Mouse (Mus musculus): ENCODE results near the gene Klf15. TPM values are rescaled to one million over a fixed set of nuclear protein-coding genes. Genes with fewer than 3 reads are reported as not detected.

The Klf15 gene
- polyA plus RNA-seq, 1 experiment from 2014 or later: 4.1 TPM

GRCm38 (mm10) chr6:90486176-90486921 lies 24.0 kb downstream of the Klf15 start, which contains the start of gene Aldh1l1:
Aldh1l1 (plus strand) TSS chr6:90486427.
- no peak within 1 kb of the TSS for H3K27ac ChIP-seq
- no peaks in the 10 kb centered on the region for H3K27me3 ChIP-seq (ENCODE audit: insufficient read depth, poor library complexity, severe bottlenecking)
- DNase-seq (ENCODE audit: low spot score): no peak
- no peaks in the 10 kb centered on the region for H3K9me3 ChIP-seq
- no peaks in the 10 kb centered on the region for H3K36me3 ChIP-seq
- no peak within 1 kb of the TSS for H3K4me3 ChIP-seq
- 84% methylated on average over 12 of the region's 12 CpGs for WGBS
- H3K4me1 ChIP-seq (replicated peaks): no peaks in the 10 kb centered on the region

GRCm38 (mm10) chr6:90487531-90487930 lies 25.2 kb downstream of the Klf15 start:
- DNase-seq (ENCODE audit: low spot score): no peak
- Histone ChIP-seq H3K9me3 (no peaks in the 10 kb centered on the region), H3K4me3 (no peak overlapping the region), H3K36me3 (no peaks in the 10 kb centered on the region), H3K27ac (no peak overlapping the region), H3K27me3 (ENCODE audit: insufficient read depth, poor library complexity, severe bottlenecking) (no peaks in the 10 kb centered on the region), H3K4me1 (replicated peaks) (no peaks in the 10 kb centered on the region)
- WGBS: 91% methylated on average over 1 of the region's 1 CpGs

- 89% methylated on average over 3 of the region's 3 CpGs for WGBS
- no peaks in the 10 kb centered on the region for H3K36me3 ChIP-seq
- H3K27me3 ChIP-seq (ENCODE audit: insufficient read depth, poor library complexity, severe bottlenecking): no peaks in the 10 kb centered on the region
- no peak overlapping the region for H3K4me3 ChIP-seq
- H3K27ac ChIP-seq: no peak overlapping the region
- DNase-seq (ENCODE audit: low spot score): no peak
- H3K9me3 ChIP-seq: no peaks in the 10 kb centered on the region
- 0 out of 2 replicates have a peak, but pooled peaks cover 1% of the 10 kb centered on the region for H3K4me1 ChIP-seq (replicated peaks)
Measured at GRCm38 (mm10) chr6:90489532-90489931, 27.2 kb downstream of the Klf15 start.

DNA sequence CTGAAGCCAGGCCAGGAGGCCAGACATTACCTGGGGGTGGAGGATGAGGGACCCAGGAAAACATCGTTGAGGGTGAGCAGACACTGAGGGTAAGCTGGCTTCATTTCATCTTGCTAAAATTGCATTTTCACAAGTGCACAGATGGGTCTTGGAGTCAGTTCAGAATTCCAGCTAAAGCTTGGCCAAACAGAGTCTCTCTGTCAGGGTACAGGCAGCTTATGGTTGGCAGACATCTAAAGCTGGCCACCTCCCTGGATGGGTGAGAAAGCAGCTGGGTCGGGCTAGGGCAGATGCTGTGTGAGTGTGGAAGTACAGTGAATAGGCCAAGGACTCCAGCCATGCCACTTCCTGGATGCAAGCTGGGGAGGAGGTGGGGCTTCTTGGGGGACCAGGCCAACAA lies 28.6 kb downstream of the Klf15 start:
- Histone ChIP-seq H3K27ac (no peak overlapping the region), H3K9me3 (no peaks in the 10 kb centered on the region), H3K36me3 (no peaks in the 10 kb centered on the region), H3K4me3 (no peak overlapping the region), H3K27me3 (ENCODE audit: insufficient read depth, poor library complexity, severe bottlenecking) (no peaks in the 10 kb centered on the region), H3K4me1 (replicated peaks) (peaks cover 14% of the 10 kb centered on the region)
- 84% methylated on average over 2 of the region's 2 CpGs for WGBS
- DNase-seq (ENCODE audit: low spot score): no peak

- Histone ChIP-seq H3K36me3 (no peaks in the 10 kb centered on the region), H3K27me3 (ENCODE audit: insufficient read depth, poor library complexity, severe bottlenecking) (no peaks in the 10 kb centered on the region), H3K27ac (no peak overlapping the region), H3K9me3 (no peaks in the 10 kb centered on the region), H3K4me3 (no peak overlapping the region), H3K4me1 (replicated peaks) (peaks cover 18% of the 10 kb centered on the region)
- WGBS: 79% methylated on average over 10 of the region's 10 CpGs
- DNase-seq (ENCODE audit: low spot score): no peak
Measured at GRCm38 (mm10) chr6:90491956-90492744, 29.8 kb downstream of the Klf15 start.

GRCm38 (mm10) chr6:90494155-90494554 lies 31.8 kb downstream of the Klf15 start:
- peaks cover 18% of the 10 kb centered on the region for H3K4me1 ChIP-seq (replicated peaks)
- H3K27ac ChIP-seq: no peak overlapping the region; the same call in 1 of the 2 replicates
- DNase-seq (ENCODE audit: low spot score): no peak
- no peaks in the 10 kb centered on the region for H3K9me3 ChIP-seq
- 79% methylated on average over 3 of the region's 3 CpGs for WGBS
- H3K4me3 ChIP-seq: no peak overlapping the region
- no peaks in the 10 kb centered on the region for H3K36me3 ChIP-seq
- H3K27me3 ChIP-seq (ENCODE audit: insufficient read depth, poor library complexity, severe bottlenecking): no peaks in the 10 kb centered on the region

DNA sequence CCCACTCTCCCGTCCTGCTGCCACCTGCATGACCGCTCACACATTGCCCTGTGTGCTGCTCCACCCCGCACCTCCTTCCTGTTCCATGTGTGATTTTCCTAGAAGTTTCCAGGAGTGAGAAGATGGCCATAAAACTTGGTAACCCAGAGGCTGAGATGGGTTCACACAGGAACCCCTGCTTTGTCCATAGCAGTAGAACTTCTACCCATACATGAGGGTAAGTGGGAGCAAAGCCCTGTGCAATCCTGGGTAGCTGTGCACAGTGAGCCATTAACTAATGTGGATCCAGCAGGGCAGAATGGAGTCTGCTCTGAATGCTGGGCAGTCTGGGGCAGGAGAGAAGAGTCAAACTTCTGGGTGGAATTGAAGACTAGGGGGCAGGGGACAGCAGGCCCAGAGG lies 32.2 kb downstream of the Klf15 start:
- Histone ChIP-seq H3K36me3 (no peaks in the 10 kb centered on the region), H3K4me3 (no peak overlapping the region), H3K9me3 (no peaks in the 10 kb centered on the region), H3K27me3 (ENCODE audit: insufficient read depth, poor library complexity, severe bottlenecking) (no peaks in the 10 kb centered on the region), H3K4me1 (replicated peaks) (peaks cover 18% of the 10 kb centered on the region), H3K27ac (no peak overlapping the region; the same call in 1 of the 2 replicates)
- 94% methylated on average over 3 of the region's 3 CpGs for WGBS
- DNase-seq (ENCODE audit: low spot score): no peak

- no peak overlapping the region; the same call in 1 of the 2 replicates for H3K27ac ChIP-seq
- H3K4me1 ChIP-seq (replicated peaks): peaks cover 23% of the 10 kb centered on the region
- H3K9me3 ChIP-seq: no peaks in the 10 kb centered on the region
- H3K4me3 ChIP-seq: no peak overlapping the region
- WGBS: 65% methylated on average over 7 of the region's 7 CpGs
- no peaks in the 10 kb centered on the region for H3K36me3 ChIP-seq
- H3K27me3 ChIP-seq (ENCODE audit: insufficient read depth, poor library complexity, severe bottlenecking): no peaks in the 10 kb centered on the region
- no peak for DNase-seq (ENCODE audit: low spot score)
Measured at GRCm38 (mm10) chr6:90495282-90495912, 33.0 kb downstream of the Klf15 start.

DNA sequence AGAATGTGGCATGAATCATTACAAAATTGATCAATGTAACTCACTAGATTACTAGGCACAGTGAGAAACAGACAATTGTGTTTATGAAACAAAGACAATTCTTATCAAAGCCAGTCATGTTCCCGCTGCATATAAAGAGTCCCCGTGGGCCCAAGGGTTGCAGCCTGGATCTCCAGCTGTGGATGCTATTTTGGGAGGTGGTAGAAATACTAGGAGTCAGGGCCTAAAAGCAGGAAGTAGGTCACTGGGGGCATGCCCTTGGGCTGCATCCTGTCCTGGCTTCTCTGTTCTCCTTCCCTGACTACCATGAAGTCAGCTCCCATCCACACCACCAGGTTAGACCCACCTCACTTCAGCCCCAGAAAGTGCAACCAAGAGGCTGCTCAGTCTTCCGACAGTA lies 33.8 kb downstream of the Klf15 start:
- Histone ChIP-seq H3K27ac (no peak overlapping the region), H3K4me3 (no peak overlapping the region), H3K9me3 (no peaks in the 10 kb centered on the region), H3K36me3 (no peaks in the 10 kb centered on the region), H3K4me1 (replicated peaks) (peaks cover 23% of the 10 kb centered on the region), H3K27me3 (ENCODE audit: insufficient read depth, poor library complexity, severe bottlenecking) (no peaks in the 10 kb centered on the region)
- 64% methylated on average over 3 of the region's 3 CpGs for WGBS
- no peak for DNase-seq (ENCODE audit: low spot score)

DNA sequence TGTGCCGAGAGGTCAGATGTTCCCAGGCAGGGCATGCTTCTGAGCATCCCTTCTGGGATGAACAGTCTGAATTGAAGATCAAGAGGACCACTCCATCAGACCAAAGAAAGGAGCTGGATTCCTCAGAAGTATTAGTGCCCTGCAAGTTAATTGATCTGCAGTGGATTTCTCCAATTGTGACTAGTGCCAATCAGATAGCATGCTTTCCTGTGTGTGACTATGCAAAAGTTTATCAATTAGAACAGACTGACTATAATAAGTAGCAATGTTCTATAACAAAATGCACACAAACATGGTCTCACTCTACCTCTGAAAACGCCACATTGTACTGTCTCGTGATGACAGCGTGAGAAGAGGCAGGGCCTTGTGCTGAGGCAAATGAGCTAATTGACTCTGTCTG lies 37.1 kb downstream of the Klf15 start:
- H3K36me3 ChIP-seq: no peaks in the 10 kb centered on the region
- H3K4me1 ChIP-seq (replicated peaks): peaks cover 26% of the 10 kb centered on the region
- H3K27ac ChIP-seq: no peak overlapping the region
- DNase-seq (ENCODE audit: low spot score): no peak
- H3K4me3 ChIP-seq: no peak overlapping the region
- H3K27me3 ChIP-seq (ENCODE audit: insufficient read depth, poor library complexity, severe bottlenecking): no peaks in the 10 kb centered on the region
- no peaks in the 10 kb centered on the region for H3K9me3 ChIP-seq
- WGBS: 73% methylated on average over 4 of the region's 4 CpGs

DNA sequence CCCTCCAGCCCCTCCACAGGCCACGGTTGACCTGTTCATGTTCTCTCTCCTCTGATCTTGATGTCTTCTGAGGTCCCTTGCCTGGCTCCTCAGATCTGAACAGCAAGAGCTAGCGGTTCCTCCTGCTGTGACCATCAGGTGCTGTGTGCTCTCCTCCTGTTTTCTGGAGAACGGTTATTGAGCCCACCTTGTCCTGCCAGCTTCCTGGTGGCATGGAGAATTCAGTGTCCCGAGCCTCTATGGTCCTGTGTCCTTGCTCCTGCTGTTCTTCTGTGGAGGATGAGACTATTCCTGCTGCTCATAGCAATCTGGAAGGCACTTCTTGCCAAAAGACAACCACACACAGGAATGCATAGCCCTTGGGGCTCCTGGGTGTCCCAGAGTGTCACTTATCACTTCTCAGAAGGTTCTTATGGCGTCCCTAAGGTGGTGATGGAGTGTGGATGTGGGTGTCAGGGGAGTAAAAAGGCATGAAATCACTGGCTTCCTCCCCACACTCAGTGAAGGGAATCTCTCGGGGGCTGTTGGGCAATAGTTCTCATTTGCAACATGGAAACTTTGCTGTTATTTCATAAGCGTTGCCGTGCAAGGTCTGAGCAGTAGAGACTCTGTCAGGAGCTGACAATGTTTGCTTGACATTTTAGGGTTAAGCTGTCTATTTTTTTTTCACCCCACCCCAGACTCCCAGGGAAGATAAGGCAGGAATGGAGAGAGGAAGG lies 39.0 kb downstream of the Klf15 start:
- Histone ChIP-seq H3K27me3 (ENCODE audit: insufficient read depth, poor library complexity, severe bottlenecking) (no peaks in the 10 kb centered on the region), H3K27ac (no peak overlapping the region), H3K36me3 (no peaks in the 10 kb centered on the region), H3K4me3 (no peak overlapping the region), H3K9me3 (no peaks in the 10 kb centered on the region), H3K4me1 (replicated peaks) (peaks cover 9% of the 10 kb centered on the region; the same call in 1 of the 2 replicates)
- WGBS: 79% methylated on average over 8 of the region's 8 CpGs
- no peak for DNase-seq (ENCODE audit: low spot score)

- Histone ChIP-seq H3K4me1 (replicated peaks) (peaks cover 27% of the 10 kb centered on the region), H3K27me3 (ENCODE audit: insufficient read depth, poor library complexity, severe bottlenecking) (no peaks in the 10 kb centered on the region), H3K9me3 (no peaks in the 10 kb centered on the region), H3K36me3 (no peaks in the 10 kb centered on the region), H3K27ac (no peak overlapping the region), H3K4me3 (no peak overlapping the region)
- no peak for DNase-seq (ENCODE audit: low spot score)
- 82% methylated on average over 6 of the region's 6 CpGs for WGBS
Measured at GRCm38 (mm10) chr6:90505906-90506305, 43.5 kb downstream of the Klf15 start.

Measured in hindbrain, embryonic 10.5 days (tissue).